Comparison of ENCODE assay signal across 8 mouse cellular contexts in the genomic region with DNA sequence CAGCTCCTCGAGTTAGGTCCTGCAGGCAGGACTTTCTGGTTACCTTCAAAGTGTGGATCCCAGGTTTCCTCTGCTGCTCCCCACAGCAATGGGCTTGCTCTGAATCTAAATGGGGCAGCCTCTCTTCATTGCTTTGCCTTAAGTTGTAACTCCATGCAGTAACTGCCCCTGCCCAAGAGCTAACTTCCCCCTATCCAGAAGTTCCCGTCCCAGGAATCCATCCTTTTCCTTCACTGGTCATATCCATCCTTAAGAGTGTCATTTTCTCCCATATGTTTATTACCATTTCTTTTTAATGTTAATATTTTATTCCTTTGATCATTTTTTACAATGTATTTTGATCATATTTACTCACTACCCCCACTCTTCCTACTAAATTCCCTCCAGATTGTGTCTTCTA. TPM values are rescaled to one million over a fixed set of nuclear protein-coding genes. Genes with fewer than 3 reads are reported as not detected.
A peak's percentile ranks its signal among the peaks of the same experiment; 100 is the strongest.
DNase-seq lines count a peak whose midpoint lies in the region; ATAC-seq and TF ChIP-seq lines count a peak whose summit lies in the region.

Gene Gda, minus strand, starts transcription at position 101 of the 400 bp plus-strand sequence.

- no peak for TF ChIP-seq EP300 in stomach, postnatal 0 days (optimal IDR thresholded peaks at IDR 0.05)

- H3K9me3 ChIP-seq in kidney, embryonic 16.5 days (ENCODE audit: low read length) = no peaks in the 10 kb centered on the region; the same call in 1 of the 2 replicates
- H3K9me3 ChIP-seq in embryonic facial prominence, embryonic 13.5 days = 0 out of 2 replicates have a peak, but pooled peaks cover 3% of the 10 kb centered on the region
- H3K9me3 ChIP-seq in hindbrain, embryonic 10.5 days = peaks cover 8% of the 10 kb centered on the region; the same call in 1 of the 2 replicates
- no peaks in the 10 kb centered on the region; the same call in 1 of the 2 replicates for H3K9me3 ChIP-seq in liver, embryonic 12.5 days (replicated peaks)
- H3K9me3 ChIP-seq in stomach, postnatal 0 days (ENCODE audit: control insufficient read depth, low read length) = no peaks in the 10 kb centered on the region

- WGBS in kidney, embryonic 16.5 days = 70% methylated on average over 2 of the region's 2 CpGs
- 57% methylated on average over 2 of the region's 2 CpGs for WGBS in embryonic facial prominence, embryonic 13.5 days
- WGBS in hindbrain, embryonic 10.5 days = 74% methylated on average over 2 of the region's 2 CpGs
- WGBS in liver, embryonic 12.5 days (ENCODE audit: insufficient replicate concordance) = 44% methylated on average over 2 of the region's 2 CpGs
- 47% methylated on average over 2 of the region's 2 CpGs for WGBS in stomach, postnatal 0 days

- H3K27ac ChIP-seq in kidney, embryonic 16.5 days (ENCODE audit: low read length) = no peak within 1 kb of the TSS
- H3K27ac ChIP-seq in embryonic facial prominence, embryonic 13.5 days = no peak within 1 kb of the TSS
- H3K27ac ChIP-seq in hindbrain, embryonic 10.5 days = peak within 1 kb of the TSS; percentile 45; the same call in 1 of the 2 replicates
- H3K27ac ChIP-seq in liver, embryonic 12.5 days = no peak within 1 kb of the TSS
- H3K27ac ChIP-seq in stomach, postnatal 0 days (replicated peaks) = no peak within 1 kb of the TSS

- peaks cover 23% of the 10 kb centered on the region for H3K27me3 ChIP-seq in kidney, embryonic 16.5 days (ENCODE audit: insufficient read depth, low read length)
- H3K27me3 ChIP-seq in embryonic facial prominence, embryonic 13.5 days = peaks cover 26% of the 10 kb centered on the region
- H3K27me3 ChIP-seq in hindbrain, embryonic 10.5 days (ENCODE audit: insufficient read depth, poor library complexity, severe bottlenecking) = peaks cover 33% of the 10 kb centered on the region
- H3K27me3 ChIP-seq in liver, embryonic 12.5 days (replicated peaks) = peaks cover 38% of the 10 kb centered on the region
- H3K27me3 ChIP-seq in stomach, postnatal 0 days (ENCODE audit: control insufficient read depth, insufficient read depth, low read length) = no peaks in the 10 kb centered on the region

- peak within 1 kb of the TSS; percentile 89 for H3K4me2 ChIP-seq in kidney, embryonic 16.5 days (replicated peaks; ENCODE audit: low read depth, low read length)
- peak within 1 kb of the TSS; percentile 88 for H3K4me2 ChIP-seq in embryonic facial prominence, embryonic 13.5 days
- peak within 1 kb of the TSS; percentile 69 for H3K4me2 ChIP-seq in liver, embryonic 12.5 days
- H3K4me2 ChIP-seq in stomach, postnatal 0 days (replicated peaks; ENCODE audit: low read depth) = peak within 1 kb of the TSS; percentile 73

- no peak for TF ChIP-seq CTCF in stomach, postnatal 0 days (IDR thresholded peaks at IDR 0.05; ENCODE audit: low read depth)

- no peak for DNase-seq in kidney, postnatal 4 days
- DNase-seq in hindbrain, embryonic 10.5 days (ENCODE audit: low spot score) = no peak
- DNase-seq in stomach, postnatal 0 days (ENCODE audit: low spot score) = no peak
- DNase-seq in c-Kit-positive CD71-positive TER-119-positive erythroid progenitor cells, embryonic 14.5 days (ENCODE audit: low spot score) = no peak

- no peaks in the 10 kb centered on the region for H3K36me3 ChIP-seq in kidney, embryonic 16.5 days (ENCODE audit: insufficient read depth, low read length)
- H3K36me3 ChIP-seq in embryonic facial prominence, embryonic 13.5 days = no peaks in the 10 kb centered on the region
- no peaks in the 10 kb centered on the region for H3K36me3 ChIP-seq in hindbrain, embryonic 10.5 days
- H3K36me3 ChIP-seq in liver, embryonic 12.5 days = no peaks in the 10 kb centered on the region
- no peaks in the 10 kb centered on the region for H3K36me3 ChIP-seq in stomach, postnatal 0 days (ENCODE audit: control insufficient read depth, insufficient read depth, low read length)

- H3K4me3 ChIP-seq in kidney, embryonic 16.5 days (ENCODE audit: low read length) = peak within 1 kb of the TSS; percentile 53
- H3K4me3 ChIP-seq in embryonic facial prominence, embryonic 13.5 days = peak within 1 kb of the TSS; percentile 49
- H3K4me3 ChIP-seq in hindbrain, embryonic 10.5 days = peak within 1 kb of the TSS; percentile 59
- peak within 1 kb of the TSS; percentile 46 for H3K4me3 ChIP-seq in liver, embryonic 12.5 days
- peak within 1 kb of the TSS; percentile 41 for H3K4me3 ChIP-seq in stomach, postnatal 0 days (ENCODE audit: low read depth, low read length)

- H3K4me1 ChIP-seq in kidney, embryonic 16.5 days (ENCODE audit: insufficient read depth, low read length) = peaks cover 6% of the 10 kb centered on the region; the same call in 1 of the 2 replicates
- H3K4me1 ChIP-seq in embryonic facial prominence, embryonic 13.5 days = peaks cover 9% of the 10 kb centered on the region; the same call in 1 of the 2 replicates
- H3K4me1 ChIP-seq in hindbrain, embryonic 10.5 days (replicated peaks) = peaks cover 10% of the 10 kb centered on the region
- H3K4me1 ChIP-seq in liver, embryonic 12.5 days = no peaks in the 10 kb centered on the region
- no peaks in the 10 kb centered on the region for H3K4me1 ChIP-seq in stomach, postnatal 0 days (replicated peaks; ENCODE audit: control insufficient read depth, insufficient read depth)

- H3K9ac ChIP-seq in kidney, embryonic 16.5 days (replicated peaks; ENCODE audit: low read length) = peak within 1 kb of the TSS; percentile 59; the same call in 1 of the 2 replicates
- peak within 1 kb of the TSS; percentile 60 for H3K9ac ChIP-seq in embryonic facial prominence, embryonic 13.5 days
- no peak within 1 kb of the TSS for H3K9ac ChIP-seq in liver, embryonic 12.5 days
- H3K9ac ChIP-seq in stomach, postnatal 0 days (ENCODE audit: low read length) = peak within 1 kb of the TSS; percentile 8; the same call in 1 of the 2 replicates

- no peak for ATAC-seq in kidney, embryonic 16.5 days (ENCODE audit: low FRiP score, low TSS enrichment)
- ATAC-seq in embryonic facial prominence, embryonic 13.5 days (ENCODE audit: insufficient number of reproducible peaks, insufficient read depth, low FRiP score, low TSS enrichment, low read depth) = no peak
- ATAC-seq in liver, embryonic 12.5 days = no peak
- no peak for ATAC-seq in stomach, postnatal 0 days (ENCODE audit: low FRiP score, low TSS enrichment)
- ATAC-seq in CD4-positive, CD25-positive, alpha-beta regulatory T cell, adult 4 months = no peak

RNA-seq across cellular contexts. Expression of gene Gda, which starts in this region (rescaled TPM):
- 0.06 and 0.19 TPM in 2 replicates for polyA plus RNA-seq in kidney, embryonic 16.5 days (2015; fragmentation: Nextera tagmentation; extraction: Ambion mirVana)
- 0.22 and 0.29 TPM in 2 replicates for polyA plus RNA-seq in embryonic facial prominence, embryonic 13.5 days (2015; fragmentation: Nextera tagmentation; extraction: Ambion mirVana)
- not detected in 2 replicates for polyA plus RNA-seq in hindbrain, embryonic 10.5 days (2016; fragmentation: Nextera tagmentation; extraction: Ambion mirVana)
- polyA plus RNA-seq in liver, embryonic 12.5 days (2016; fragmentation: Nextera tagmentation; extraction: Ambion mirVana) = 0.30 and 0.50 TPM in 2 replicates
- polyA plus RNA-seq in stomach, postnatal 0 days (2015; fragmentation: Nextera tagmentation; extraction: Ambion mirVana) = 0.21 and 0.22 TPM in 2 replicates
- under 1 TPM in 1 of 2 experiments, not detected in 1; 0.17 TPM for polyA plus RNA-seq in CD4-positive, CD25-positive, alpha-beta regulatory T cell, adult 4 months (2017; shearing (Covaris generic))
